Mouse (Mus musculus) heart, adult 8-10 months (tissue): ENCODE measurements at regions not wholly inside any gene's neighbourhood (a gene's known extent, or its start where the extent isn't known, plus 50 kb on each side); places are given as distances from the start of the nearest gene placed in this dataset.
"Not testable (repeated sequence)": the region's sequence is repeated elsewhere in the genome, so short reads cannot be mapped to it uniquely, and the experiment has no call there.

Experiments
- DNase-seq: peaks from one replicate; pipeline ENCODE4 v3.0.0; 2022; ENCODE audit warnings: low spot score

GRCm38 (mm10) chr9:14058592-14059227, 216.2 kb upstream of the Sesn3 start:
- no peak for DNase-seq

DNA sequence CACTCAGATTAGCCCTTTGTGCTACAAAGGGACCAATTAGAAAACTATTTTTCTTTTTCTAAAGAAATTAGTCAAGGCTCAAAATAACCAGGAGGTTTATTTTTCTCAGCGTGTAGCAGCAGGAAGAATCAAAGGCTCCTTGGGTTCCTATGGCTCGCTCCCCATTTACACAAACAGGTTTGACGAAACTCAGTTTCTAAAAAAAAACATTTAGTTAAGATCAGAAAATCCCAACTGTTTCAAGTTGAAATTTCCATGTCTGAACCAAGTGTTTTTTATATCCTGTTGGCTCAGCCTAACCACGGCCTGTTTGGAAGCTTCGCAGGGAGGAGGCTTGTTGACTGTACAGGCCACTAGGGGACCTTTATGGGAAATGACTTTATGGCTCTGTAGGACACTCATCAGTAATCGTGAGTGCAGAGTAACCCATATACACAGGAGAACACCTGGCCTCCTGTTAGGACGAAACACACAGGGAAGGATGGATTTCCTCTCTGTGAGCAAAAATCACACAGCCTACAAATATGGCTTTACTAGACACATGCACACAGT, 215.6 kb upstream of the Sesn3 start:
- peak; percentile 38 for DNase-seq

GRCm38 (mm10) chr9:14060257-14060656, 214.6 kb upstream of the Sesn3 start:
- DNase-seq: no peak

DNA sequence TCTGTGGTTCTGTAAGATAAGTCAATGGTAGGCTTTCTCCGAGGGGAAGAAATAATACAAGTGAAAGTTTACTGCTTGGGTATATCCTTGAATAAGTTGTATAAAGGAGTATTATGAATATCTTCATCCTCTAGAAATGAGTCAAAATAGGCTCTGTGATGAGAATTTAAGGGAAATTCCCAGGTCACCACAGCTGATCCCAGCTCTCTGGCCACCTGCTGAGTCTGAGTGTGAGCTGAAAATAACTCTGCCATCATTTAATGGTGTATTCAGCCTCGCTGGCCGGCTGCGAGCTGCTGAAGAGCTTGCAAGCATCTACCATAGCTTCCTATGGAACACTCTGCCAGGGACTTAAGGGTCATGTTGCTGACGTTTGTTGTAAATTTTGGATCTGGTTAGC, 213.5 kb upstream of the Sesn3 start:
- DNase-seq: no peak

DNA sequence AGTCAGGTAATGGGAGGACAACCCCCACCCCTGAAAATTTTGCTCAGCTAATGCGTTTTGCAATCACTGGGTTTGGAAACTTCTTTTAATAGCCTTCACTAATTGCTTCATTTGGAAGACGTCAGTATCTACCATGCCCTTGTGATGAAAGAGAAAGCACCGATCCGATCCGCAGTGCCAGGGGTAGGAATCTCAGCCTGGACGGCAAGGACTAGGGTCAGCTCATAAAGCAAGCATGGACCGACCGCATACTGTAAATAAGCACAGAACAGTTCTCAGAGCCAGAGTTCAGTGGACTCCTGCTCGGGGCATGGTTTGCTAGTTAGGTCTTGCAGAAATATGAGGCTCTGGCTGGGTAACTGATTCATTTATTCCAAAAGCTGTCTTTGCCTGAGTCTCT, 213.0 kb upstream of the Sesn3 start:
- no peak for DNase-seq

DNA sequence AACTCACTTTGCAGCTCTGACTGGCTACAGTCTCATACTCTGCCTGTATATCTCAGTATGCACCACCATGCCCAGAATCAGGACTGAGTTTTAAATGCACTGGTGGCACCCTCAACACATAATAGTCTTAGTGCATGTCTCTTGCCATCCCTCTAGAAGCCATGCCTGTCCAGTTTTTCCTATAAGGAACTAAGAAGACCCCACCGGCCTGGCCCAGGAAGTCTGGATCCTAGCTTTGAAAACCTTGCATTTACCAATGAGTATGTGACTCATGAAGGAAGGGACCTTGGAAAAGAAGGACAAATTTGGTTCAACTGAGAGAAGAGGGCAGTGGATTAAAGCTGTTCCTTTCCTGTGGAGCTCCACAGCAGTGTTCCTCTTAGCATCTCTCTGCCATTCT, 212.2 kb upstream of the Sesn3 start:
- no peak for DNase-seq

GRCm38 (mm10) chr9:14066741-14067140, 208.1 kb upstream of the Sesn3 start:
- DNase-seq: not testable (repeated sequence)

DNA sequence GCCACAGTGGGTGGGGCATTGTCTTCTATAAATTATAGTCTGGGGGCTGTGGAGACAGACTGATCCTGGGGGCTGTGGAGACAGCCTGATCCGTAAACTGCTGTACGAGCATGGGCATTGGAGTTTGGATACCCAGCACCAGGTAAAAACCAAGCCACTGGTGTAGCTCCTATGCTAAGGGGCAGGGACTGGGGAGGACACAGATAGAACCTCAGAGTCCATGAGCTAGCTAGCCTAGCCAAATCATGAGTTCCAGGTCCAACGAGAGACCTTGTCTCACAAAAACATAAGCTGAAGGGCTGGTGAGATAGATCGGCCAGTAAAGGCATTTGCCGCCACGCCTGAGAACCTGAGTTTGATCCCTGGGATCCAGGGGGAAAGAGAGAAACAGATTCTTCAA, 205.8 kb upstream of the Sesn3 start:
- DNase-seq: no peak

- no peak for DNase-seq
These were observed 205.1 kb upstream of the Sesn3 start for GRCm38 (mm10) chr9:14069770-14070169.

GRCm38 (mm10) chr9:14071728-14072127, 203.1 kb upstream of the Sesn3 start:
- DNase-seq: no peak

GRCm38 (mm10) chr9:14072950-14073349, 201.9 kb upstream of the Sesn3 start:
- no peak for DNase-seq

DNA sequence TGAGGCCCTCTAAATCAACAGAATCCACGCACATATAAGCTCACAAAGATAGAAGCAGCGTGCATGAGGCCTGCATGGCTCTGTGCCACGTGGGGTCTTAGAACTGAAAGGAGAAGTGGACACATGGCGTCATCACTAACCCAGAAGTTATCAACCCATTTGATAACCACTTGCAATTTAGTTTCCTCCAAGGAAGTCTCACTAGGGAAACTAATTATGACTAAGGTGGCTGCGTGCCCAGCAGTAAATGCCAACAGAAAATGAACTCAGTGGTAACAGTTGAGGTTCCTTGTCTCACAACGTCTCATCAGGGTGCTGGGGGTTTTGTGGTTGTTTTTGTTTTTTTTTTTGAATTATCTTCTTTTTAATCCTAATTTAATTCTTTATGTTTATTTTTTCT, 200.6 kb upstream of the Sesn3 start:
- DNase-seq: no peak

- DNase-seq: not testable (repeated sequence)
These were observed 200.0 kb upstream of the Sesn3 start for GRCm38 (mm10) chr9:14074866-14075265.

DNA sequence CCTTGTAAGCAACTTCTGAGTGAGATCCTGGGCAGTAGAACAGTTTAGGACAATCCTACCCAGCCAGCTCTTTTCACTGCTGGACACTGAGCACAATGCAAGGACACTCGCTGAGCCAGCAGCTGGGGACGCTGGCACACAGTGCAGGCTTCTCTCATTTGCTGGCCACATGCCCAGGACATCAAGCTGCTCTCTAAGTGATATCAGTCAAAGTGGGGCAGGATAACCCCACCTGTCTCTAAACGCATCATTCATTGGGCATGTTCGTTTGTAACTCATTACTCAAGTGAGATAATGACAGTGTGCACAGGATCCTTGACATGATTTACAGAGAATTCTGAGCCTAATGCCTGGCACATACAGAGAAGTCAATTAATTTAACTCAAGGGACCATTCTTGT, 199.4 kb upstream of the Sesn3 start:
- peak; percentile 67 for DNase-seq

- DNase-seq: no peak
These were observed 199.0 kb upstream of the Sesn3 start for GRCm38 (mm10) chr9:14075868-14076267.

- DNase-seq: no peak
These were observed 198.1 kb upstream of the Sesn3 start for GRCm38 (mm10) chr9:14076728-14077127.

GRCm38 (mm10) chr9:14081138-14081537, 193.7 kb upstream of the Sesn3 start:
- DNase-seq: no peak

- no peak for DNase-seq
These were observed 188.7 kb upstream of the Sesn3 start for GRCm38 (mm10) chr9:14086201-14086600.

- no peak for DNase-seq
These were observed 188.3 kb upstream of the Sesn3 start for GRCm38 (mm10) chr9:14086611-14087010.

GRCm38 (mm10) chr9:14087874-14088273, 187.0 kb upstream of the Sesn3 start:
- DNase-seq: no peak

DNA sequence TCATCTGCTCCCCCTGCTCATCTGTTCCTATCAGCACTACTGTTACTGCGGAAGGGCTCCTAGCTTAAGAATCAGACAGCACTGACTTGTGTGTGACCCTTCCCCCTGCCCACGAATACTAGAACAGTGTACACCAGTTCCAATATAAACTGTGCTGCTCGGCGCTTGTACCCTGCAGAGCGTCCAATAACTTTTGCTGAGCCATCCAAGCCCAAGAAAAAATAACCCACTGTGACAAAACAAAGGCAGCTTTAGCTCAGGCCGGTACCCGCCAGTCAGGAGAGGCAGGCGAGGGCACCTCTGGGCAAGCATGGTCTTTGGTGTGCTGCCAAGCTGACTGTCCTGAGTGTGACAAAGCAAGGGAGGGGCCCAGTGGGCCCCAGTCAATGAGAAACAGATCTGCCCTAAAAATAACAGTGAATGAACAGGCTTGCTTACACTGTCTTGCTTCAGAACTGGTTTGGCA, 185.0 kb upstream of the Sesn3 start:
- peak; percentile 64 for DNase-seq

- no peak for DNase-seq
These were observed 184.4 kb upstream of the Sesn3 start for GRCm38 (mm10) chr9:14090454-14090853.

GRCm38 (mm10) chr9:14091099-14091930, 183.6 kb upstream of the Sesn3 start:
- no peak for DNase-seq
